Mouse (Mus musculus): ENCODE measurements at regions not wholly inside any gene's neighbourhood (a gene's known extent, or its start where the extent isn't known, plus 50 kb on each side); places are given as distances from the start of the nearest gene placed in this dataset.

- TF ChIP-seq CTCF (IDR thresholded peaks at IDR 0.05; ENCODE audit: extremely low read depth, insufficient read length, insufficient replicate concordance, low read depth, low read length) (no peak), POLR2A (IDR thresholded peaks at IDR 0.05; ENCODE audit: low read depth, low read length) (no peak)
These were observed 219.8 kb upstream of the Dusp10 start for GRCm38 (mm10) chr1:183793324-183793723.
